Mouse (Mus musculus) liver, postnatal 0 days (tissue): Measurements from ENCODE around the gene Pole3.

Source experiments
- CTCF ChIP-seq: sonication (generic); IDR thresholded peaks from 2 replicates; pipeline ENCODE4 v1.5.1; 2016; ENCODE audit warnings: antibody characterized with exemption, low read depth
- EP300 ChIP-seq: IDR thresholded peaks from 2 replicates; pipeline ENCODE4 v1.6.1; 2016; ENCODE audit warnings: antibody characterized with exemption, low read depth, mild to moderate bottlenecking

DNA sequence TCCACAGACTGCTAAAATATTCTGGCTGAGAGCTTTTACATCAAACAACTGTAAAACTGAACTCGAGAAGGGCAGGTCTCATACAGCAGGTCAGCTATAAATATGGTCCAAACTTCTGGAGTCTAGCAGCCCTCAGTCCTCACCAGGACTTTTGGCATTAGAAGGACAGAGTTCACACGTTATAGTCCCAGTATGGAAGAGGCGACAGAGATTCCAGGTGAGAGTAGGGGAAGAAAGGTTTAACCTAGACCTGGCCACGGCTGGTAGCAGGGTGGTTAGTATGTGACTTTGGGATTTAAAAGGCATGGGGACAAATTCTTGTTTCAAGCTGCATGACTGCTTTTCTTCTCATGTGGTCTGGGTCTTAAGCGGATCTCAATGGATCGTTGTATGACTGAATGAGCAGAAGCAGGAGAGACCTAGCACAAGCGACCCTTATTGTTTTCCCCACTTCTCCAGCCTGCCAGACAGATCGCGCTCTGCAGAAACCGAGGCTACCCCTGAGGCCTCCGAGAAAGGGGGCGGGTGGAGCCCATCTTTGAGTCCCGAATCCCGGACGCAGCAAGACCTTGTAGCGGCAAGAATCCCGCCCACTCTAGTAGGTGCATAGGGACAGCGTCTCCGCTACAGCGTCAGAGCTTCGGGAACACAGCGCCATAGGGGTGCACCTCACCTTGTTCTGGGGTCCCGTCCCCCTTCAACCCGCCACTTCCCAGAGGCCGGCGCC, 5.6 kb downstream of the Pole3 start:
- no peak for TF ChIP-seq CTCF
- TF ChIP-seq EP300, result no peak
